In genomic region chr10:70299118-70299517, GRCm38 (mm10) we compare ENCODE assay signal across 22 mouse cellular contexts. TPM values are rescaled to one million over a fixed set of nuclear protein-coding genes. Genes with fewer than 3 reads are reported as not detected.
A peak's percentile ranks its signal among the peaks of the same experiment; 100 is the strongest.
DNase-seq lines count a peak whose midpoint lies in the region; ATAC-seq lines count a peak whose summit lies in the region.
"Had no signal": no experiment of that assay in that cellular context is flagged by ENCODE, and none has a peak within 500 bp of the region (broad histone marks: within the 10 kb centered on the region; RNA-seq: fewer than 3 reads in every experiment).

No protein-coding gene starts in this region.

- H3K4me3 ChIP-seq in kidney, embryonic 16.5 days (ENCODE audit: low read length): no peak overlapping the region
- no peak overlapping the region for H3K4me3 ChIP-seq in forebrain, embryonic 16.5 days (replicated peaks; ENCODE audit: low read length)
- H3K4me3 ChIP-seq: embryonic facial prominence, embryonic 12.5 days; embryonic facial prominence, embryonic 15.5 days; heart, embryonic 13.5 days; hindbrain, embryonic 12.5 days; hindbrain, embryonic 15.5 days had no signal

- H3K36me3 ChIP-seq in kidney, embryonic 16.5 days (ENCODE audit: insufficient read depth, low read length): no peaks in the 10 kb centered on the region
- H3K36me3 ChIP-seq in forebrain, embryonic 16.5 days (ENCODE audit: control insufficient read depth, insufficient read depth): no peaks in the 10 kb centered on the region
- H3K36me3 ChIP-seq: embryonic facial prominence, embryonic 12.5 days; embryonic facial prominence, embryonic 15.5 days; G1E; heart, embryonic 13.5 days; hindbrain, embryonic 12.5 days; hindbrain, embryonic 15.5 days had no signal

- no peak overlapping the region for H3K27ac ChIP-seq in kidney, embryonic 16.5 days (ENCODE audit: low read length)
- H3K27ac ChIP-seq in forebrain, embryonic 16.5 days (ENCODE audit: low read length): no peak overlapping the region
- H3K27ac ChIP-seq: embryonic facial prominence, embryonic 12.5 days; embryonic facial prominence, embryonic 15.5 days; heart, embryonic 13.5 days; hindbrain, embryonic 12.5 days; hindbrain, embryonic 15.5 days had no signal

- peak; percentile 41 for DNase-seq in kidney, postnatal 14 days
- peak; percentile 61 for DNase-seq in 416B (ENCODE audit: low read depth)
- no peak for DNase-seq in ovary, adult 18-20 months (ENCODE audit: low spot score)
- DNase-seq: B cell, adult 2 months; cerebellum, adult 18-20 months; cerebellum, adult 9-10 months; cerebellum, postnatal 14 days; gastrocnemius, postnatal 25 days; heart, adult 18-20 months; heart, postnatal 14 days had no signal

- WGBS in kidney, embryonic 16.5 days: 60% methylated on average over 2 of the region's 2 CpGs
- 96% methylated on average over 2 of the region's 2 CpGs for WGBS in forebrain, embryonic 16.5 days

- no peak overlapping the region for H3K9ac ChIP-seq in kidney, embryonic 16.5 days (replicated peaks; ENCODE audit: low read length)
- H3K9ac ChIP-seq in forebrain, embryonic 16.5 days (replicated peaks; ENCODE audit: low read depth, low read length): no peak overlapping the region
- H3K9ac ChIP-seq: embryonic facial prominence, embryonic 12.5 days; embryonic facial prominence, embryonic 15.5 days; heart, embryonic 13.5 days; hindbrain, embryonic 12.5 days; hindbrain, embryonic 15.5 days had no signal

- no peaks in the 10 kb centered on the region for H3K27me3 ChIP-seq in kidney, embryonic 16.5 days (ENCODE audit: insufficient read depth, low read length)
- H3K27me3 ChIP-seq in forebrain, embryonic 16.5 days (replicated peaks; ENCODE audit: control insufficient read depth, insufficient read depth, low read length): no peaks in the 10 kb centered on the region
- H3K27me3 ChIP-seq: embryonic facial prominence, embryonic 12.5 days; embryonic facial prominence, embryonic 15.5 days; heart, embryonic 13.5 days; hindbrain, embryonic 12.5 days; hindbrain, embryonic 15.5 days; Patski had no signal

- no peak overlapping the region for H3K4me2 ChIP-seq in kidney, embryonic 16.5 days (replicated peaks; ENCODE audit: low read depth, low read length)
- H3K4me2 ChIP-seq in forebrain, embryonic 16.5 days (ENCODE audit: low read length): no peak overlapping the region
- H3K4me2 ChIP-seq: embryonic facial prominence, embryonic 12.5 days; embryonic facial prominence, embryonic 15.5 days; heart, embryonic 13.5 days; hindbrain, embryonic 12.5 days; hindbrain, embryonic 15.5 days had no signal

- H3K9me3 ChIP-seq in kidney, embryonic 16.5 days (ENCODE audit: low read length): no peaks in the 10 kb centered on the region
- H3K9me3 ChIP-seq in forebrain, embryonic 16.5 days (ENCODE audit: control insufficient read depth, low read length): peaks cover 2% of the 10 kb centered on the region; the same call in 1 of the 2 replicates
- H3K9me3 ChIP-seq: embryonic facial prominence, embryonic 12.5 days; embryonic facial prominence, embryonic 15.5 days; heart, embryonic 13.5 days; hindbrain, embryonic 12.5 days; hindbrain, embryonic 15.5 days had no signal

- H3K4me1 ChIP-seq in kidney, embryonic 16.5 days (ENCODE audit: insufficient read depth, low read length): peaks cover 18% of the 10 kb centered on the region
- H3K4me1 ChIP-seq in forebrain, embryonic 16.5 days (replicated peaks; ENCODE audit: control insufficient read depth, insufficient read depth, low read length): peaks cover 3% of the 10 kb centered on the region

- ATAC-seq in kidney, embryonic 16.5 days (ENCODE audit: low FRiP score, low TSS enrichment): no peak
- ATAC-seq in hematopoietic stem cell, adult 5-6 weeks (replicated peaks in 1 of 2; ENCODE audit: insufficient read depth in 1 of 2, low FRiP score in 2 of 2, low TSS enrichment in 1 of 2, low read depth in 1 of 2, poor library complexity in 2 of 2, severe bottlenecking in 2 of 2): peak; percentile 29 to 47; a peak in 2 of 4 replicates
- ATAC-seq in forebrain, embryonic 16.5 days: no peak
- ATAC-seq: forebrain, embryonic 14.5 days; Patski had no signal

RNA-seq across cellular contexts. Expression of gene Slc16a9, which starts 54.2 kb away (rescaled TPM):
- 5.2 and 5.5 TPM in 2 replicates for polyA plus RNA-seq in kidney, embryonic 16.5 days (2015; fragmentation: Nextera tagmentation; extraction: Ambion mirVana)
- 6.5 and 7.4 TPM in 2 replicates for total RNA-seq in hematopoietic stem cell, adult 5-6 weeks (2017)
- polyA plus RNA-seq in forebrain, embryonic 16.5 days (2015; fragmentation: Nextera tagmentation; extraction: Ambion mirVana): 1.2 and 1.7 TPM in 2 replicates
- total RNA-seq: CH12.LX had no signal
- polyA plus RNA-seq: G1E had no signal

Comparison
In these comparisons a context has a peak if more than half of its experiments do, and no peak if none do; other contexts are left out.
1. ATAC-seq: peak in hematopoietic stem cell, adult 5-6 weeks (2 of 2); none in kidney, embryonic 16.5 days (single experiment) and forebrain, embryonic 16.5 days (single experiment).